Mouse (Mus musculus) C2C12 (cell line): ENCODE data around the gene Rnf180. TPM values are rescaled to one million over a fixed set of nuclear protein-coding genes. Genes with fewer than 3 reads are reported as not detected.

Source experiments
- H3K27me3 ChIP-seq: one replicate; pipeline ENCODE4 v1.6.1; 2011; ENCODE audit not compliant: control insufficient read depth, insufficient read depth, insufficient read length
- H3K36me3 ChIP-seq: one replicate; pipeline ENCODE4 v1.6.1; 2011; ENCODE audit not compliant: control insufficient read depth, insufficient read depth
- H3K4me3 ChIP-seq: one replicate; pipeline ENCODE4 v1.5.1; 2011; ENCODE audit warnings: mild to moderate bottlenecking, control low read depth; ENCODE audit not compliant: poor library complexity, insufficient read depth, severe bottlenecking
- H3K79me2 ChIP-seq: one replicate; pipeline ENCODE4 v1.6.1; 2011; ENCODE audit not compliant: control insufficient read depth, insufficient read depth
- H3K79me3 ChIP-seq: one replicate; pipeline ENCODE4 v1.6.1; 2011; ENCODE audit warnings: low read depth, control low read depth
- H3ac ChIP-seq: one replicate; pipeline ENCODE3; 2011; ENCODE audit warnings: low read depth; ENCODE audit not compliant: control insufficient read depth, insufficient read length
- CEBPB ChIP-seq: IDR thresholded peaks from one replicate; pipeline ENCODE4 v1.6.1; 2011; ENCODE audit warnings: low read depth, mild to moderate bottlenecking, control low read depth, moderate library complexity
- CTCF ChIP-seq: IDR thresholded peaks from one replicate; pipeline ENCODE4 v1.5.1; 2011; ENCODE audit not compliant: control insufficient read depth, insufficient read depth, insufficient read length
- FOSL1 ChIP-seq: IDR thresholded peaks from one replicate; pipeline ENCODE4 v1.8.0; 2011; ENCODE audit warnings: mild to moderate bottlenecking, low read length; ENCODE audit not compliant: poor library complexity, insufficient read depth, severe bottlenecking
- MAX ChIP-seq: IDR thresholded peaks from one replicate; pipeline ENCODE4 v1.6.1; 2011; ENCODE audit warnings: mild to moderate bottlenecking, control low read depth
- MYOD1 ChIP-seq: IDR thresholded peaks from one replicate; pipeline ENCODE4 v1.6.1; 2011; ENCODE audit warnings: low read depth; ENCODE audit not compliant: control insufficient read depth, insufficient read length
- MYOG ChIP-seq: IDR thresholded peaks from one replicate; pipeline ENCODE4 v1.6.1; 2011; ENCODE audit not compliant: control insufficient read depth, insufficient read length; ENCODE audit errors: extremely low read depth
- USF1 ChIP-seq: IDR thresholded peaks from one replicate; pipeline ENCODE4 v1.6.1; 2011; ENCODE audit warnings: low read depth, mild to moderate bottlenecking, control low read depth, moderate library complexity
- polyA plus RNA-seq: library from polyadenylated mRNA; unstranded; fragments of >200 nt; fragmentation: generic; extraction: Trizol; gene quantifications from one replicate; pipeline ENCODE4 v1.2.1, GENCODE M21; 2012; ENCODE audit warnings: missing spikeins

Rnf180 gene
- polyA plus RNA-seq, 1 experiment = not detected

GRCm38 (mm10) chr13:105180781-105181180 lies 113.8 kb downstream of the Rnf180 start:
- Histone ChIP-seq H3K79me3 (no peaks in the 10 kb centered on the region), H3K36me3 (no peaks in the 10 kb centered on the region), H3K4me3 (no peak overlapping the region), H3K27me3 (no peaks in the 10 kb centered on the region), H3ac (no peak overlapping the region), H3K79me2 (no peaks in the 10 kb centered on the region)
- TF ChIP-seq MAX (no peak), MYOD1 (no peak), CTCF (no peak), MYOG (no peak), USF1 (no peak), CEBPB (no peak), FOSL1 (no peak)

DNA sequence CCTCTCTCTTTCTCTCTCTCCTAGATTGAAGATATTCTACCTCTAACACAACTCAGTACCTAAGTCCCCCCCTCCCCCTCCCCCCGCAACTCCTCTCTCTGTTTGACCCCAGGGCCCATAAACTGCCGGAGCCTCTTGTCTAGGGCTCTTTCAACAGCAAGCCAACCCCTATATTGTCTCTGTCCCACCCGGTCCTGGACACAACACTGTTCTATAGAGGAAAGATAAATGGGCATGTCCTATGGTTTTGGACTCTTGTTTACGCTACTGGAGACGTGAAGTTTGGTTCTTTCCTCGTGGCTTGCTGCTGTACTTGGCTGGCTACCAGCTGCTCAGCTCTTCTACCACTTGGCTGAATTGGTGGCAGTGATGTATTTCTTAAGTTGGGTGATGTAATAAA lies 129.2 kb downstream of the Rnf180 start:
- TF ChIP-seq MAX (no peak), CTCF (no peak), MYOG (no peak), USF1 (no peak), FOSL1 (no peak), CEBPB (no peak), MYOD1 (no peak)
- Histone ChIP-seq H3K79me3 (no peaks in the 10 kb centered on the region), H3K79me2 (no peaks in the 10 kb centered on the region), H3K4me3 (no peak overlapping the region), H3ac (no peak overlapping the region), H3K27me3 (no peaks in the 10 kb centered on the region), H3K36me3 (no peaks in the 10 kb centered on the region)

DNA sequence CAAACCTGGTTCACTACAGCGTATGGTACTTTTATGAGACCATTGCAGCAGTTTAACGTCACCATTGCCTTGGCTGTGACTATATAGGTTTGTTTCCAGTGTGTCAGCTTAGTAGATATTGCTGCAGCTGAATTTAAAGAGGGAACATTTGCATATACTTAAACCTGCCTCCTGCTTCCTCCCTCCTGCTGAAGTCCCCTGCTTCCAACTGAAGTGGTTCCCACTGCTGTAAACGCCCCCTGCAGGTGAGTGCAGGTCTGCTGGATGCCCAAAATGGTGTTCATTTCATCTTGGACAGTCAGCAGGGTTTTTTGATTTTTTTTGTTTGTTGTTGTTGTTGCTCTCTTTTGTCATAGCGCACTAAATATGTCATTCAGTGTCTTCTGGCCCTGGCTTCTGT lies 140.7 kb downstream of the Rnf180 start:
- H3ac ChIP-seq = no peak overlapping the region
- no peaks in the 10 kb centered on the region for H3K79me3 ChIP-seq
- no peak overlapping the region for H3K4me3 ChIP-seq
- no peaks in the 10 kb centered on the region for H3K27me3 ChIP-seq
- H3K79me2 ChIP-seq = no peaks in the 10 kb centered on the region
- TF ChIP-seq FOSL1 (no peak), CEBPB (no peak), MAX (no peak), MYOG (no peak), CTCF (no peak), USF1 (no peak), MYOD1 (no peak)
- H3K36me3 ChIP-seq = no peaks in the 10 kb centered on the region

DNA sequence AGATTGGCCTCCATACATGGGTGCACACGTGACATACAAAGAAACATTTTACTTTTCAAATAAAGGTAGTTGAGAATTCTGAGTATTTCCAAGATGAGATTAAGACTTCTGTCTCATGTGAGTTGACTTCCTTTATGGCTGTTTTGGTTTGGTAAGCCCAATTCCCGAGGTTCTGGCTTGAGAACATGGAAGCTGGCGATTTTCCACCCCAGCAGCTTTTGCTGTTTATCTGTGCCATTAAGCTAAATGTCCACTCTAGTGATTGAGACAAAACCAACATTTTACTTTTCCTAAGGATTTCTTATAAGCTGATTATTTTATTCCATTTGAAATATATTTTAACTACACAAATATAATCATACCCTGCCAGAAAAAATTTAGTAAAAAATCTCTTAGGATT lies 144.6 kb downstream of the Rnf180 start:
- Histone ChIP-seq H3K79me2 (no peaks in the 10 kb centered on the region), H3ac (no peak overlapping the region), H3K79me3 (no peaks in the 10 kb centered on the region), H3K36me3 (no peaks in the 10 kb centered on the region), H3K4me3 (no peak overlapping the region), H3K27me3 (no peaks in the 10 kb centered on the region)
- no peak for TF ChIP-seq USF1
- no peak for TF ChIP-seq MYOD1

DNA sequence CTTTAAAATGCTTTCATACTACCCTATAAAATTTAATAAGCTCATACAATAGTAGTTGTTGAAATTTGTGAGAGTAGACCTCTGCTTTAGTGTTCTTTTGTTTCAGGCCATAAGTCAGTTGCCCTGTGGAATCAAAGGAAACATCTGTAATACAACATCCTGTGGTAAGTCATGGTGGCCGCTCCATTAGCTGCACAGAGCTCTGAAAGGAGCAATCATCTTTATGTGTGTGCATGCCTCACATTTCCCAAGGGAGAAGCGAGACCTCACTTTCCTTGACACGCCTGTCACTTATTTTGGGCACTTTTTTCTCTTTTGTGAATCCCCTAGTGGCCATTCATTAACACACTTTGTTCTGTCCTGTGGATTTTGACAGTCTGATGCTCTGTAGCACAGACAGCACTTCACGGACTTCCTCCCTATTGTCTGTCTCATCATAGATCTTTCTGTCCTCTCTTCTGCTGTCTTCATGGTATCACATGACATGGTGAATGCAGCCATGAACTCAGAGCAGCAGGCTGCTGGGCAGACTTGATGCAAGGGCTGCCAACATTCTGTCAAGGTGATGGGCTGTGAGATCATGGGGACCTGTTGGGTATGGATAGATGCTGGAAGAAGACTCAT lies 146.7 kb downstream of the Rnf180 start:
- Histone ChIP-seq H3K36me3 (no peaks in the 10 kb centered on the region), H3K27me3 (no peaks in the 10 kb centered on the region), H3K4me3 (no peak overlapping the region), H3ac (no peak overlapping the region), H3K79me3 (no peaks in the 10 kb centered on the region), H3K79me2 (no peaks in the 10 kb centered on the region)
- TF ChIP-seq CEBPB (no peak), CTCF (no peak), MYOG (no peak), MAX (no peak), FOSL1 (no peak), USF1 (no peak), MYOD1 (no peak)

DNA sequence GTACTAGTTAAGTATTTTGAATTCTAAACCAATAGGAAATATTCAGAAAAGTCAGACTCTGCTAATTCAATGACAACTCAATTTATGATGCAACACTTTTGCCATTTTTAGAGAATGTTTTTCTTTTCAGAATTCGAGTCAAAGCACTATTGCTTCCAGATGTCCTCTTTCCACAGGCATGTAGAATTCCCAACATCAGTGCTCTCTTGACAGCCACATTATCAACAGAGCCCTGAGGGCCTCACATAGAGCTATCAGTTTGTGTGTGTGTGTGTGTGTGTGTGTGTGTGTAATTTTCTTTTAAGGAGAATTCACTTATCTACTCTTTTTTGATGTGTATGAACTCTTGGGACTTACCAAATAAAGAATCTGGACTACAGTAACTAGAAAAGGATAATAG lies 147.8 kb downstream of the Rnf180 start:
- no peaks in the 10 kb centered on the region for H3K79me2 ChIP-seq
- H3K79me3 ChIP-seq = no peaks in the 10 kb centered on the region
- H3K4me3 ChIP-seq = no peak overlapping the region
- H3K27me3 ChIP-seq = no peaks in the 10 kb centered on the region
- no peak for TF ChIP-seq MYOG
- no peak for TF ChIP-seq CEBPB
- no peak for TF ChIP-seq MAX
- TF ChIP-seq USF1 = no peak
- no peak for TF ChIP-seq FOSL1
- TF ChIP-seq MYOD1 = no peak
- TF ChIP-seq CTCF = no peak
- no peaks in the 10 kb centered on the region for H3K36me3 ChIP-seq
- H3ac ChIP-seq = no peak overlapping the region
